In genomic region chr11:23667128-23667527, GRCm38 (mm10) we compare ENCODE assay signal across 9 mouse cellular contexts. TPM values are rescaled to one million over a fixed set of nuclear protein-coding genes. Genes with fewer than 3 reads are reported as not detected.
DNase-seq lines count a peak whose midpoint lies in the region; ATAC-seq and TF ChIP-seq lines count a peak whose summit lies in the region.
"Had no signal": no experiment of that assay in that cellular context is flagged by ENCODE, and none has a peak within 500 bp of the region (broad histone marks: within the 10 kb centered on the region; RNA-seq: fewer than 3 reads in every experiment).

No protein-coding gene starts in this region.

- WGBS in thymus, adult 2 months, result under 1% methylated on average over 3 of the region's 3 CpGs
- 26% methylated on average over 3 of the region's 3 CpGs for WGBS in intestine, embryonic 14.5 days
- 66% methylated on average over 3 of the region's 3 CpGs for WGBS in midbrain, embryonic 11.5 days

- TF ChIP-seq POLR2A in thymus, adult 2 months (IDR thresholded peaks at IDR 0.05; ENCODE audit: control insufficient read depth, extremely low read depth, insufficient read depth, low read length, poor library complexity), result no peak

- H3K4me3 ChIP-seq in thymus, adult 2 months (ENCODE audit: control insufficient read depth, insufficient read depth, low read length), result no peak overlapping the region
- peak overlapping the region; percentile 89 for H3K4me3 ChIP-seq in intestine, embryonic 14.5 days (ENCODE audit: low read depth, low read length)
- peak overlapping the region; percentile 88; the same call in 1 of the 2 replicates for H3K4me3 ChIP-seq in midbrain, embryonic 11.5 days (ENCODE audit: low read depth, low read length)

- no peaks in the 10 kb centered on the region for H3K9me3 ChIP-seq in intestine, embryonic 14.5 days (ENCODE audit: control insufficient read depth, low read length)
- no peaks in the 10 kb centered on the region for H3K9me3 ChIP-seq in midbrain, embryonic 11.5 days (ENCODE audit: control insufficient read depth, low read length)

- peak overlapping the region; percentile 73 for H3K4me2 ChIP-seq in intestine, embryonic 14.5 days (ENCODE audit: low read length)
- H3K4me2 ChIP-seq in midbrain, embryonic 11.5 days, result peak overlapping the region; percentile 65

- H3K9ac ChIP-seq in intestine, embryonic 14.5 days (ENCODE audit: low read length), result peak overlapping the region; percentile 85
- no peak overlapping the region for H3K9ac ChIP-seq in midbrain, embryonic 11.5 days (ENCODE audit: low read length)

- H3K36me3 ChIP-seq in thymus, adult 2 months (ENCODE audit: control insufficient read depth, insufficient read depth, low read length), result no peaks in the 10 kb centered on the region; the same call in 1 of the 2 replicates
- H3K36me3 ChIP-seq in intestine, embryonic 14.5 days (ENCODE audit: control insufficient read depth, insufficient read depth, low read length), result peaks cover 7% of the 10 kb centered on the region
- no peaks in the 10 kb centered on the region for H3K36me3 ChIP-seq in midbrain, embryonic 11.5 days (ENCODE audit: control insufficient read depth, insufficient read depth, low read length)

- H3K27me3 ChIP-seq in thymus, adult 2 months (ENCODE audit: control insufficient read depth, insufficient read depth, low read length), result no peaks in the 10 kb centered on the region
- H3K27me3 ChIP-seq in intestine, embryonic 14.5 days (replicated peaks; ENCODE audit: control insufficient read depth, insufficient read depth, low read length), result no peaks in the 10 kb centered on the region
- H3K27me3 ChIP-seq in midbrain, embryonic 11.5 days (ENCODE audit: control insufficient read depth, insufficient read depth, low read length), result no peaks in the 10 kb centered on the region
- H3K27me3 ChIP-seq: Patski had no signal

- no peak overlapping the region for H3K27ac ChIP-seq in thymus, adult 2 months (ENCODE audit: control insufficient read depth, insufficient read depth, low read length)
- H3K27ac ChIP-seq in intestine, embryonic 14.5 days (ENCODE audit: low read depth), result no peak overlapping the region
- H3K27ac ChIP-seq in midbrain, embryonic 11.5 days (ENCODE audit: low read depth, low read length), result no peak overlapping the region

- peak; percentile 26 for DNase-seq in cerebellum, adult 9-11 months
- no peak for DNase-seq in cerebellum, adult 11 months
- peak; percentile 28 for DNase-seq in thymus, adult 2 months
- DNase-seq in thymus, postnatal 4 days, result no peak
- no peak for DNase-seq in intestine, embryonic 14.5 days (ENCODE audit: low spot score)
- DNase-seq in midbrain, embryonic 11.5 days (ENCODE audit: low spot score, missing footprints), result no peak
- no peak for DNase-seq in ovary, adult 18-20 months (ENCODE audit: low spot score)
- DNase-seq in urinary bladder, postnatal 4 days (ENCODE audit: low spot score in 2 of 2), result no peak

- H3K4me1 ChIP-seq in thymus, adult 2 months (replicated peaks; ENCODE audit: control insufficient read depth, insufficient read depth, low read length), result 0 out of 2 replicates have a peak, but pooled peaks cover 2% of the 10 kb centered on the region
- 0 out of 2 replicates have a peak, but pooled peaks cover 3% of the 10 kb centered on the region for H3K4me1 ChIP-seq in intestine, embryonic 14.5 days (replicated peaks; ENCODE audit: control insufficient read depth, insufficient read depth, low read length)
- H3K4me1 ChIP-seq in midbrain, embryonic 11.5 days (ENCODE audit: control insufficient read depth, insufficient read depth, low read length), result peaks cover 2% of the 10 kb centered on the region; the same call in 1 of the 2 replicates

- ATAC-seq in intestine, embryonic 14.5 days (replicated peaks; ENCODE audit: low FRiP score, low TSS enrichment, low read depth), result no peak
- ATAC-seq in midbrain, embryonic 11.5 days (ENCODE audit: low FRiP score), result no peak

- TF ChIP-seq CTCF in thymus, adult 2 months (IDR thresholded peaks at IDR 0.05; ENCODE audit: borderline replicate concordance, control insufficient read depth, extremely low read depth, insufficient read depth, low read length, poor library complexity), result no peak

RNA-seq across cellular contexts. Expression of gene Pex13, which starts 1.4 kb away (rescaled TPM):
- polyA plus RNA-seq in thymus, adult 2 months (2012; rRNA removed), result 7.5 and 9.1 TPM in 2 replicates
- 25.8 and 31.7 TPM in 2 replicates for polyA plus RNA-seq in intestine, embryonic 14.5 days (2014; fragmentation: Nextera tagmentation; extraction: Ambion mirVana)
- 45.0 and 49.3 TPM in 2 replicates for polyA plus RNA-seq in midbrain, embryonic 11.5 days (2014; fragmentation: Nextera tagmentation; extraction: Ambion mirVana)

RNA-seq across cellular contexts. Expression of gene Pus10, which starts 1.7 kb away (rescaled TPM):
- 4.8 and 5.0 TPM in 2 replicates for polyA plus RNA-seq in thymus, adult 2 months (2012; rRNA removed)
- 23.8 and 25.2 TPM in 2 replicates for polyA plus RNA-seq in intestine, embryonic 14.5 days (2014; fragmentation: Nextera tagmentation; extraction: Ambion mirVana)
- polyA plus RNA-seq in midbrain, embryonic 11.5 days (2014; fragmentation: Nextera tagmentation; extraction: Ambion mirVana), result 19.1 and 20.7 TPM in 2 replicates

RNA-seq across cellular contexts. Expression of gene 0610010F05Rik, which starts 33.7 kb away (rescaled TPM):
- polyA plus RNA-seq in thymus, adult 2 months (2012; rRNA removed), result 2.3 and 3.4 TPM in 2 replicates
- polyA plus RNA-seq in intestine, embryonic 14.5 days (2014; fragmentation: Nextera tagmentation; extraction: Ambion mirVana), result 29.2 and 29.9 TPM in 2 replicates
- 65.3 and 72.5 TPM in 2 replicates for polyA plus RNA-seq in midbrain, embryonic 11.5 days (2014; fragmentation: Nextera tagmentation; extraction: Ambion mirVana)

Comparison
In these comparisons a context has a peak if more than half of its experiments do, and no peak if none do; other contexts are left out.
1. DNase-seq: peak in cerebellum, adult 9-11 months (single experiment) and thymus, adult 2 months (single experiment); none in cerebellum, adult 11 months (single experiment), thymus, postnatal 4 days (single experiment), intestine, embryonic 14.5 days (single experiment), midbrain, embryonic 11.5 days (single experiment), ovary, adult 18-20 months (single experiment) and urinary bladder, postnatal 4 days (0 of 2).